Mouse (Mus musculus): Measurements from ENCODE around the gene Zfp800.

Zfp800 gene

GRCm38 (mm10) chr6:28397681-28398203 is at the start of gene Zfp800:
Gene Zfp800, minus strand, starts transcription at chr6:28398005.
- no peak for DNase-seq (ENCODE audit: low spot score)

- no peak for DNase-seq (ENCODE audit: low spot score)
Measured at GRCm38 (mm10) chr6:28431538-28431855, 33.7 kb upstream of the Zfp800 start.

DNA sequence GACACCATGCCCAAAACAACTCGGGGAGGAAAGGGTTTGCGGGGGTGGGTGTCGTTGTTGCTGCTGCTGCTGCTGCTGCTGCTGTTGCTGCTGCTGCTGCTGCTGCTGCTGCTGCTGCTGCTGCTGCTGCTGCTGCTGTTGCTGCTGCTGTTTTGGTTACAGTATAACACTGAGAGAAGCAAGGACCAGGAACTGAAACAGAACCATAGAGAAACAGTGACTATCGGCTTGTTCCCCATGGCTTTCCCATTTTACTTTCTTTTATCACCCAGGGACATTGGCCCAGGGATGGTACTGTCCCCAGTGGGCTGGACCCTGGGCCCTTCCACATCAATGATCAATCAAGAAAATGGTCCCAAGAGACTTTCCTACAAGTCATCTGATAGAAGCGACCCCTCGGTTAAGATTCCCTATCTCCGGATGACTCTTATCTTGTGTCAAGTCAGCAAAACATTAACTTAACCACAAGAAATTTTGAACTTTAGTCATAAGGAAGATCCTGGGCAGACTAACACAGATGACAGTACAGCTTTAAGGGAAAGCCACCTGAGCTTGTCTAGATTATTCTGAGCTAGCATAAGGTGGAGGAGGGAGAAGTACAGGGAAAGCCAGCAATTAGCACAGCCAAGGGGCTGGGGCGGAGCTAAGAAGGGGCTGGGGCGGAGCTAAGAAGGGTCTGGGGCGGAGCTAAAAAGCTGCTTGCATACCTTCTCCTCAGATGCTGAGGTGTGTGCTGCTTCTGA is 33.2 kb upstream of the Zfp800 start:
- DNase-seq (ENCODE audit: low spot score) = no peak

DNA sequence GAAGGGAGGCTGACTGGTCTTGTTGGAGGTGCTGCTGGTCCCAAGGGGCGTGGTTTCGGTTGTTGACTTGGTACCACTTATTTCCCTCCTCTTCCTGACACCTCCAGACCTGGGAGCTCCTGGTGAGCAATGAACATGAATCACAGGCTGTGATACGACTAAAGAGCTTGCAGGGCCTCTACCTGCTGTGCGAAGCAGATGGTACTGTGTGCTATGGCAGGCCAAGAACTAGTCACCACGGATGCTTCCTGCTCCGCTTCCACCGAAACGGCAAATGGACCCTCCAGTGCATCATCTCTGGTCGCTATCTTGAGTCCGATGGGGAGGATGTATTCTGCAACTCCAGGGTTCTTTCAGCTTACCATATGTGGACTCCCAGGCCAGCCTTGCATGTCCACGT is 32.1 kb upstream of the Zfp800 start:
- DNase-seq (ENCODE audit: low spot score) = no peak

- no peak for DNase-seq (ENCODE audit: low spot score)
Measured at GRCm38 (mm10) chr6:28428290-28428689, 30.5 kb upstream of the Zfp800 start, which contains the start of gene Gcc1. Gene Gcc1, minus strand, starts transcription at chr6:28428390.

- DNase-seq (ENCODE audit: low spot score) = no peak
Measured at GRCm38 (mm10) chr6:28427096-28427839, 29.5 kb upstream of the Zfp800 start, which contains the start of gene Fscn3. Gene Fscn3, plus strand, starts transcription at chr6:28427789.

DNA sequence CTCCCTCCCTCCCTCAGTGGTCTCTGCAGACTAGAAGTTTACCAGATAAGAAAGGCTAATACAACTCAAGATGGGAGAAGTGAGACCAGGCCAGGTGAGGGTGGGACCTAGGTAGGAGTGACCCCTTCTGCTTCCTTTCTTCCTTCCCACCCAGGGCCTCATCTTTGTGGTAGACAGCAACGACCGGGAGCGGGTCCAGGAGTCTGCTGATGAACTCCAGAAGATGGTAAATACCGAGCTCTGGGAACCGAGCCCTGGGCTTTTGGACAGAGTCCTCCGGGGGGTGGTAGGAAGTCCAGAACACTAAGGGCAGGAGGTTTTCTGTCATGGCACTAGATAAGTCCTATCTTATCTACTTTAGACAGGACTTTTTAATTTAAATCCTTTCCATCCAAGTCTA is 27.2 kb upstream of the Zfp800 start:
- no peak for DNase-seq (ENCODE audit: low spot score)

GRCm38 (mm10) chr6:28423767-28424695 is 26.2 kb upstream of the Zfp800 start:
- DNase-seq (ENCODE audit: low spot score) = peak; percentile 49

DNA sequence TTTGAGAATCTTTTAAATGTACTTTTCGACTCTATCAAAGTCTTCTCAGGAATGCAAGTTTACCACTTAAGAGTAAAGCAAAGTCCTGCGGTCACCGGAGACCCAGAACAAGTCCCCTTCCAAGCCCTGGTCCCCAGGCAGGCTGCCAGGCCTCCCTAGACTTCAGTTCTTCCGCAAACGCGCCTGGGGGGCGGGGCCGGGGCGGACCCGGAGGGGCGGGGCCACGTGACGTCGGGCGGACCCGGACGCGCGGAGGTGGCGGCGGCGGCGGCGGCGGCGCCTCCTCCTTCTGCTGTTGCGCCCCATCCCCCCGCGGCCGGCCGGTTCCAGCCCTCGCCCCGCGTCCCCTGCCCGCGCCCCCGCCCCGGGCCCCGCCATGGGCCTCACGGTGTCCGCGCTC is 25.5 kb upstream of the Zfp800 start, which contains the start of gene Arf5:
Gene Arf5 (plus strand): TSS at position 248 of the 400 bp plus-strand sequence.
- DNase-seq (ENCODE audit: low spot score) = peak; percentile 91

DNA sequence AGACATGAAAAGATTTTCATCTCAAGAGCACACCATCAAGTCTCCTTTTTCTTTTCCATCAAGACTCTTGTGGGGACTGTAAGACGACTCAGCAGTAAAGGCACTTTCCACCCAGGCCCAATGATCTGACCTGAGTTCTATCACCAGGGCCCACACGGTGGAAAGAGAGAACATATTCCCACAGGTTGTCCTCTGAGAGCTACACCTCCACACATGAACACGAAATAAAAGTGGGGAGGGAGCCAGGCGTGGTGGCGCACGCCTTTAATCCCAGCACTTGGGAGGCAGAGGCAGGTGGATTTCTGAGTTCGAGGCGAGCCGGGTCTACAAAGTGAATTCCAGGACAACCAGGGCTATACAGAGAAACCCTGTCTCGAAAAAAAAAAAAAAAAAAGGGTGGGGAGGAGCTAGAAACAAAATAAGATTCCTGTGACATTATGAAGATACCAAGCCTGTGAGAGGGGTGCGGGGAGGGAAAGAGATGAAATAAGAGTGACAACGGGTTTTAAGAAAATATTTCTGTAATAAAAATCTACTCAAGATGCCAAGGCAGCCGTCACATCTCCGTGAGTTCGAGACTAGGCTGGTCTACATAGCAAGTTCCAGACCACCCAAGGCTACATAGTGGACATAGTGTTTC is 25.0 kb upstream of the Zfp800 start:
- no peak for DNase-seq (ENCODE audit: low spot score)

DNA sequence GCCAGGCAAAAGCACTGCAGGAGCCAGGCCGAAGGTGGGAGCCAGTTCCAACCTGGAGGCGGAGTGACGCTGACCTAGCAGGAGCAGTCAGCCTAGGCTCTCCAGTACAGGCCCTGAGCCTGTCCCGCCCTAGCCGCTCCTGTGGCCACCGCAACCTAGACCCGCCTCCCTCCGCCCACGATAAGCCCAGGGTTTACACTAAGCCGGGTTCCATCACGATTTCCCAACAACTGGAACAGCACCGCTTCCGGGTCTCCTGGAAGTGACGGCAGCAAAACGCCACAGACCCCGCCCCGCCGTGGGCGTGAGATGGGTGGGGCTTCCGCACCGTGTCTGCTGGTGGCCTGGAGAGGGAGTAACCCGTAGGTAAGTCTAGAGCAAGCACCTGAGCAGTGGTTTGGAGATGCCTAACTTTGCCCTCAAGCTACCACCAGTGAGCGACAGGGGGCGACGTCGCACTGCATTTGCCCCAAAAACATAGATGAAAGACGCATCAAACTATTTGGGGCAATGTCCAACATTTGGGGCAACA is 23.7 kb upstream of the Zfp800 start:
- DNase-seq (ENCODE audit: low spot score) = peak; percentile 91

DNA sequence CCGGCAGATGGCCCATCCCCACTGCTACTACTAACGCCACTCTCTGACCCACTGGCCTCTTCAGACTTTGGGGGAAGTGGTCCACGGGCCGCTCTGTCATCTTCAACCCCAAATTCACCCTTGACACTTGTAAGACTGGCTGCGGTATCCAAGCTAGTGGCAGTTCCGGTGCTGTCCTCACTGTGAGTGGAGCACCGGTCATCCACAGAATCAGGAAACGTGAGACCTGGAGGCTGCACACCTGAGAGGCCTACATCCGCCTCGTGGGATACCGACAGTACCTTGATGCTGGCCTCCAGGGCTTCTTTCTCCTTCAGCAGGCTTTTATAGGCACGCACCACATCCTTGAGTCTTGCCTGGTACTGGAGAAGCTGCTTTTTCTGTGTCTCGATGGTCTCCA is 23.1 kb upstream of the Zfp800 start:
- DNase-seq (ENCODE audit: low spot score) = no peak

- DNase-seq (ENCODE audit: low spot score) = no peak
Measured at GRCm38 (mm10) chr6:28420361-28420760, 22.6 kb upstream of the Zfp800 start.

DNA sequence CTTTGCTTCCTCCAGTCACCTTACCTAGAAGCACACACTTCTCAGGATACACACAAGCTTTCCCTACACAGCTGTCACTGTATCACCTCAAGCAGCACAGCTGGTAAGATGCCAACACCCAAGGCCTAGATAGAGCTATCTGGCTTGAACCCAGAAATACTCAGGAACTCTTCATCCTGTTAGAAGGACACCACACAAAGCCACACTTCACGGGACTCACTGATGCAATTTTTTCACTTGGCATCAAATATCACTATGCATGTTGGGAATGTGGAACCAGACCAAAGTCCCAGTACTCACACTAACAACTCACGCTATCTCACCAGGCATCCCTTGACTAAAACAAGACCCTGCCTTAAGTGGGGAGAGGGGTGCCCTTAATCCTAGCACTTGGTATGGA is 21.9 kb upstream of the Zfp800 start:
- DNase-seq (ENCODE audit: low spot score) = peak; percentile 43

DNA sequence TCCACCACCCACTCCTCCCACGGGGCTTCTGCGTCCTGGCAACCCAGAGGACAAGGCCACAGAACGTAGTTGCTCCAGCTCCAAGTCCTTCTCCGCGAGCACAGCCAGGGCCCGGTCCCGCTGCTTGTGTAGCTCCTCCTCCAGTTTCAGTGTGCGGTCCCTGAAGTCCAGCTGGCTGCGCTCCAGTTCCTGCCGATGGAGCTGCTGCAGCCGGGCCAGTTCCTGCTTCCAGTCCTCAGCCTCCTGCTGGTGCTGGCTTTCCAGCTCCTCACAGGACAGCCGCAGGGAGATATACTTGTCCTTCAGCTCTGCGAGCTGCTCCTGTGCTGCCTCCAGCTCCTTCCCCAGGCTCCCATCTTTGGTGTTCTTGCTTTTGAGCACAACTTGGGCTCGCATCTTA is 20.6 kb upstream of the Zfp800 start:
- peak; percentile 80 for DNase-seq (ENCODE audit: low spot score)

DNA sequence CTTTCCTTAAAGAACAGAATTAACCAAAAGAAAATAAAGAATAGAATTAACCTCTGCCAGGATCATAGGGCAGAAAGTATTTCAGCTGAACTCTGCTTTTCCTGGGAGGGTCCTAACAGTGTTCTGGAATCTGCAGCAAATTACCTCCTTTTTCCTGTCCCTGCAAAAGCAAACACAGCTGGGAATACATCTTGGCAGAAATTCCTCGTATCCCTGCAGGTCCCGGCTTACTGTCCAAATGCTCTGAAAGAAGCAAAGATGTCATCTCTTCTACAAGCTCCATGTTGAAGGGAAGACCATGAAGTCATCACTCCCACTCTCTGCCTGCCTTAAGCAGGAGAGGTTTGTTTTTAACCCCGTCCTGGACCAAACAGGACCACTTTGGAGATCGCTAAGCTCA is 19.2 kb upstream of the Zfp800 start:
- no peak for DNase-seq (ENCODE audit: low spot score)

DNA sequence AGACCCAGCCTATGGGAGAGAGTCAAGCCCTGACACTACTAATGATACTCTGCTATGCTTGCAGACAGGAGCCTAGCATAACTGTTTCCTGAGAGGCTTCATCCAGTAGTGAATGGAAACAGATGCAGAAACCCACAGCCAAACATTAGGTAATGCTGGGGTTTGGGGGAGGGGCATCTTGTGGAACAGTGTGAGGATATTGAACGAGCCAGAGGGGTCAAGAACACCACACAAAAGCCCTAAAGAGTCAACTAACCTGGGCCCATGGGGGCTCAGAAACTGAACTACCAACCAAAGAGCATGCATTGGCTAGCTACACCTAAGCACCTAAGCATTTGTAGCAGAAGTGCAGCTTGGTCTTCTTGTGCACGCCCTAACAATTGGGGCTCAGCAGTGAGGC is 13.4 kb upstream of the Zfp800 start:
- no peak for DNase-seq (ENCODE audit: low spot score)

- DNase-seq (ENCODE audit: low spot score) = no peak
Measured at GRCm38 (mm10) chr6:28410053-28410452, 12.2 kb upstream of the Zfp800 start.

DNA sequence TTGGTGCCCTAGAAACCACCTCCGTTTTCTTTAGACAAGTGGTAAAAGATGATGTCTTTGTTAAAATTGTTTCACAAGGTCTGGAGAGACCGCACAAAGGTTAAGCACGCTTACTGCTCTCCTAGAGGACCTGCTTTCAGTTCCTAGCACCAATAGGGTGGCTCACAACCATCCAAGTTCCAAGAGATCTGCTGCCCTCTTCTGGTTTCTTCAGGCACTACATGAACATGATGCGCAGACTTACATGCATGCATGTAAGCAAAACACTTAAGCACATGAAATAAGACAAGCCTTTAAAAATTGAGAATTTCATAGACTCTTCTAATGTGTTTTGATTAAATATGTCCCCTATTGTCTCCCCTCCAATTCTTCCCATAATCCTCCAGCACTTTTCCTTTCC is 2.0 kb upstream of the Zfp800 start:
- no peak for DNase-seq (ENCODE audit: low spot score)

DNA sequence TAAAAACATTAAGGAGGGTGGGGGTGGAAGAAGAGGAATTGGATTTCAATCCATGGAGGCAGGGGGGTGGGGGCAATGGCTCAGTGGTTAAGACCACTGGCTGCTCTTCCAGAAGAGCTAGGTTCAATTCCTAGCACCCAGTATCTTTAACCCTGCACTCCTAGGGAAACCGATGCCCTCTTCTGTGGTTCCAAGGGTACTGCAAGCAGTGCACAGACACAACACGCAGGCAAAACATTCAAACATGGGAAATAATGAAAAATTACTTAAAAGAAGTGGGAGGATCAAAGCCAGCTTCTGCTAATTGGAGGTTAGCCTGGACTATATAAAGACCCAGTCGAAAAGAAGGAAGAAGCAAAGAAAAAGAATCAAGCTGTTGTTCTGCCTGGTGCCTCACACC is 921 bp upstream of the Zfp800 start:
- no peak for DNase-seq (ENCODE audit: low spot score)

GRCm38 (mm10) chr6:28396853-28397457 is 850 bp downstream of the Zfp800 start:
- no peak for DNase-seq (ENCODE audit: low spot score)

Data from testis, postnatal 14 days (tissue).